Mouse (Mus musculus) cerebellum, adult (tissue): ENCODE measurements around the gene Asf1b.

ENCODE experiments used
- ATAC-seq: cut with Nextera tagmentation; 2 replicates; pipeline ENCODE4 v1.9.2; 2017; ENCODE audit warnings: mild to moderate bottlenecking, moderate library complexity, mixed read lengths; ENCODE audit not compliant: insufficient number of reproducible peaks, low FRiP score, low TSS enrichment

Asf1b gene

GRCm38 (mm10) chr8:84011705-84012498 is 56.6 kb downstream of the Asf1b start, which contains the start of gene 2210011C24Rik:
Gene 2210011C24Rik, minus strand, starts transcription at chr8:84012171.
- ATAC-seq, result no peak

- ATAC-seq, result no peak
These were observed 57.3 kb downstream of the Asf1b start for GRCm38 (mm10) chr8:84012499-84013165.

- no peak for ATAC-seq
These were observed 60.5 kb downstream of the Asf1b start for GRCm38 (mm10) chr8:84015833-84016232.

GRCm38 (mm10) chr8:84019738-84020137 is 64.4 kb downstream of the Asf1b start:
- no peak for ATAC-seq
